In the genomic region with DNA sequence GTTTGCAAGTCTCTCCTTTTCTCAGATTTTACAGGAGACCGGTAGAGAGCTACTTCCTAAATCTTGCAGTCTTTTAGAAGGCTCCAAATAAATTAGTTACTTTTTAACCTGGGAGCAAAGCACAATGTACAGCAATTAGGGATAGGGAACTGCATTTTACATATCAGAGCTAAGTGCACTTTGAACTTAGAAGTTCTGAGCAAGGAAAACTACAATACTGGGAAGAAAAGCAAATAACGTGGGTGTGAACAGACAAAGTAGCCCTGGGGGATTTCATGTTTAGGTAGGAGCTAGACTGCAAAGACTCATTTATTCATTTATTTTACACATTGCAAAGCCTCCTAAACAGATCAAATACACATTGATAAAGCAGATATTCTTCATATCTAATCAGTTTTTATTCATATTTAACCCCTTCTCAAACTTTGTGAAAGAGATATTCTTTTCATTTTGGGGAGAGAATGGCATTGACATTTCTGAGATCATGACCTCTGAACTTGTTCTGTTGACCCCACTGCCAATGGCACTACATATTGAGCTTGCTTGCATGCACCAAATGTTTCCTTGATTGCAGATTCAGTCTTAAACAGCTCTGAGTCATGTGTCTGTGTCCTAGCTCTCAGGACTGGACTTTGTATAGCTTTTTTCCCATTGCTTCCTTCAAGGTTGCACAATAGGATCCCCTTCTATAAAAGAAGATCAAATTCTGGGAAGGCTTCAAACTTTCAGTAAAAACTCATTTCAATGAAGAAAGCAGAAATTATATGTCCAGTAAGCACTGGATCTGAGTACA, we compare ENCODE assay signal across 26 mouse cellular contexts.
"Had no signal": no experiment of that assay in that cellular context is flagged by ENCODE, and none has a peak within 500 bp of the region (broad histone marks: within the 10 kb centered on the region; RNA-seq: fewer than 3 reads in every experiment).

No protein-coding gene starts in this region.

- H3K9me3 ChIP-seq: heart, embryonic 10.5 days; hindbrain, embryonic 10.5 days; hindbrain, embryonic 12.5 days; kidney, embryonic 15.5 days; limb, embryonic 10.5 days; limb, embryonic 12.5 days; liver, embryonic 12.5 days had no signal

- DNase-seq: gastrocnemius, adult 2 months; gastrocnemius, postnatal 10 days; gastrocnemius, postnatal 25 days; heart, adult 18-20 months; heart, postnatal 10 days; heart, postnatal 4 days; kidney, adult 11 months; kidney, adult 2 months; kidney, adult 9 months; kidney, postnatal 14 days; kidney, postnatal 4 days; layer of hippocampus, adult 9-11 months; layer of hippocampus, postnatal 36 days had no signal

- H3K4me2 ChIP-seq: heart, embryonic 12.5 days; hindbrain, embryonic 12.5 days; hindbrain, embryonic 14.5 days; kidney, embryonic 15.5 days; limb, embryonic 12.5 days; liver, embryonic 12.5 days had no signal

- H3K36me3 ChIP-seq: heart, embryonic 10.5 days; heart, embryonic 12.5 days; hindbrain, embryonic 10.5 days; hindbrain, embryonic 12.5 days; kidney, embryonic 15.5 days; limb, embryonic 10.5 days; limb, embryonic 12.5 days; liver, embryonic 12.5 days had no signal

- H3K27me3 ChIP-seq: heart, embryonic 12.5 days; hindbrain, embryonic 12.5 days; kidney, embryonic 15.5 days; limb, embryonic 12.5 days; liver, embryonic 12.5 days had no signal

- H3K9ac ChIP-seq: heart, embryonic 12.5 days; hindbrain, embryonic 12.5 days; hindbrain, embryonic 14.5 days; kidney, embryonic 15.5 days; limb, embryonic 12.5 days; liver, embryonic 12.5 days; liver, embryonic 14.5 days had no signal

- H3K27ac ChIP-seq: gastrocnemius, adult 2 months; heart, embryonic 10.5 days; hindbrain, embryonic 10.5 days; hindbrain, embryonic 12.5 days; hindbrain, embryonic 14.5 days; kidney, embryonic 15.5 days; kidney, postnatal 0 days; limb, embryonic 10.5 days; limb, embryonic 12.5 days; liver, embryonic 12.5 days; liver, embryonic 14.5 days had no signal

- ATAC-seq: hindbrain, embryonic 16.5 days; inflammation-experienced regulatory T-cells, adult 6 months; liver, embryonic 12.5 days had no signal

- H3K4me1 ChIP-seq: heart, embryonic 10.5 days; heart, embryonic 12.5 days; hindbrain, embryonic 10.5 days; hindbrain, embryonic 12.5 days; kidney, embryonic 15.5 days; limb, embryonic 10.5 days; limb, embryonic 12.5 days; liver, embryonic 12.5 days had no signal

- H3K4me3 ChIP-seq: gastrocnemius, adult 2 months; heart, embryonic 10.5 days; heart, embryonic 12.5 days; hindbrain, embryonic 10.5 days; hindbrain, embryonic 12.5 days; kidney, embryonic 15.5 days; limb, embryonic 10.5 days; limb, embryonic 12.5 days; liver, embryonic 12.5 days had no signal
